Mouse (Mus musculus) myocyte (in vitro differentiated cells): Measurements from ENCODE around the gene Tas1r1.

Experiments
- CEBPB ChIP-seq: IDR thresholded peaks from 2 replicates; pipeline ENCODE4 v1.6.1; 2011; ENCODE audit warnings: mild to moderate bottlenecking, moderate library complexity; ENCODE audit not compliant: poor library complexity, insufficient read depth, severe bottlenecking
- E2F4 ChIP-seq: IDR thresholded peaks from one replicate; pipeline ENCODE4 v1.6.1; 2011; ENCODE audit warnings: mild to moderate bottlenecking, control low read depth, moderate library complexity; ENCODE audit not compliant: insufficient read depth
- MAX ChIP-seq: IDR thresholded peaks from one replicate; pipeline ENCODE4 v1.6.1; 2011; ENCODE audit warnings: low read depth, mild to moderate bottlenecking, control low read depth
- POLR2A ChIP-seq: IDR thresholded peaks from one replicate; pipeline ENCODE4 v1.6.1; 2011; ENCODE audit warnings: low read depth, mild to moderate bottlenecking, control low read depth, moderate library complexity; ENCODE audit not compliant: insufficient read length
- POLR2AphosphoS2 ChIP-seq: IDR thresholded peaks from one replicate; pipeline ENCODE4 v1.6.1; 2011; ENCODE audit warnings: low read depth, control low read depth; ENCODE audit not compliant: insufficient read length
- REST ChIP-seq: IDR thresholded peaks from one replicate; pipeline ENCODE4 v1.6.1; 2011; ENCODE audit warnings: mild to moderate bottlenecking, control low read depth, moderate library complexity; ENCODE audit not compliant: insufficient read depth, insufficient read length
- TCF12 ChIP-seq: IDR thresholded peaks from one replicate; pipeline ENCODE4 v1.6.1; 2011; ENCODE audit warnings: mild to moderate bottlenecking, control low read depth; ENCODE audit not compliant: poor library complexity, insufficient read depth, severe bottlenecking
- USF1 ChIP-seq: IDR thresholded peaks from one replicate; pipeline ENCODE4 v1.6.1; 2011; ENCODE audit warnings: low read depth, mild to moderate bottlenecking, control low read depth, moderate library complexity

DNA sequence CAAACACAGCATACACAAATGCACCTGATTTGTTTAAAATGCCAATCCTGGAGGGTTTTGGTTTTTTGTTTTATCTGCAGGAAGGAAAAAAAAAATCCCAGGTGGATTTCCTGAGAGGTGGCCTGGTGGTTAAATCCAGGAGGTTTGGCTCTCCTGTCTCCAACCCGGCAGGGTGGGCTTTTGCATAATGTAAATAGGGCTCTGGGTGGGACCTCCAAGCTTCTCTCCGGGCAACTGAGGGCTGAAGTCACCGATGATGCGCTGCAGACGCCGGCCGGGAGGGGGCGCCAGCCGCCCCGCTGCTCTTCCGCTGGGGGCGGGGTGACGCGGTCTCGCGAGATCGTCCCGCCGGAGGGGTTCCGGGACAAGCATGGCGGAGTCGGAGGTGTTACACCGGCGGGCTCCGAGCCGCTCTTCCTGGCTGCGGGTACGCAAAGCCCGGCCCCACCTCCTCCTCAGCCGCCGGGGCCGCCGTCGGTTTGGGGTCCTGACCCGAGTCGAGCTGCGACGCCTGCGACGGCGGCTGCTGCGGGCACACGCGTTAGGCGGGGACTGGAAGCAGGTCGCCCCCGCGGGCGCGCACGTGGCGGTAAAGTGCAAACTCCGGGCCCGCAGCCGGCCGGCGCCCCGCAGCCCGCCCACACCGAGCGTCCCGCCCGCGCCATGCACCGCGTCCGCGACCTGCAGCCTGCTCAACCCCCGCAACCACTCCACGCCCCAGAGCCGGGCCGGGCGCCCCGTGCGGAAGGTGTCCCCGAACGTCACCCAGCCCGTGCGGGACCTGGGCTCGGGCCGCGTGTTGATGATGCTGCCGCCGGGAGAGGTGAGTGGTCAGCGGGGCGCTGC is 840 bp upstream of the Tas1r1 start, which contains the start of gene Nol9:
- TF ChIP-seq USF1 = no peak
- TF ChIP-seq POLR2A = peak; percentile 91
- TF ChIP-seq TCF12 = no peak
- no peak for TF ChIP-seq MAX
- TF ChIP-seq REST = no peak
- TF ChIP-seq CEBPB = no peak
- peak; percentile 93 for TF ChIP-seq POLR2AphosphoS2
- TF ChIP-seq E2F4 = no peak
